Mouse (Mus musculus) embryo, embryonic 9.5 days (tissue): ENCODE data around the gene Cyp2c65.
"Not testable (repeated sequence)": the region's sequence is repeated elsewhere in the genome, so short reads cannot be mapped to it uniquely, and the experiment has no call there.

Experiments used
- DNase-seq: peaks from one replicate; pipeline ENCODE4 v3.0.0-alpha.2; 2017; ENCODE audit errors: extremely low spot score

The Cyp2c65 gene

DNA sequence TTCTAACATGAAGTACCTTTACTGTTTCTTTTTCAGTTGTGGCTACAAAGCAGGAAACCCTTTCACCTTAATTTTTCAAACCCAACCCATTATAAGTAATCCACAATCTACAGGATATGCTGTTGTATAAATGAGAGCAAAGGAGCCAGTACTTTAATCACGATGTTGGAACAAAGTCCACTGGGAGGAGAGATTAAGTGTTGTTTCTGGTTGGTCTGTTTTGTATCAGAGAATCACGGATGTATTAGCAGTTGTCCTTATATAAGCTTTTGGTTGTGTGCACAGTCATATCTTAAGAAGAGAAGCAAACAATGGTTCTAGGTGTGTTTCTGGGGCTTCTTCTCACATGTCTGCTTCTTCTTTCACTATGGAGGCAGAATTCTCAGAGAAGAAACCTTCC lies at the start of gene Cyp2c65:
Cyp2c65 (plus strand) TSS at position 297 of the 400 bp plus-strand sequence.
- no peak for DNase-seq

DNA sequence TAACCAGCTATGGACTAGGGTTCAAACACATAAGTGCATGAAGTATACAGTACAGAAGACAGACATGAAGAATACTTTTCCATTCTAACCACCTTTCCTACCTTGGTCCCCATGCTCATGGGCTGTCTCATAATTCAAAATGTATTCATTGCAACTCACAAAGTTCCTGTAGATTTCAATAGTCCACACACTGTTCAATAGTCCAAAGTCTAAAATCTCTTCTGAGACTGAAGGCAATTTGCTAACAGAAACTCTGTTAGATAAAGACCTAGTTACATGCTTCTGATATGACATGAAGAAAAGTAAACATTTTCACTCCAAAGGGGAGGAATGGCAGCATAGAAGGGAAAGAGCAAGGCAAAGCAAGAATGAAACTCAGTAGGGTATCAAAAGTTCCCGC lies 2.9 kb upstream of the Cyp2c65 start:
- DNase-seq = no peak

DNA sequence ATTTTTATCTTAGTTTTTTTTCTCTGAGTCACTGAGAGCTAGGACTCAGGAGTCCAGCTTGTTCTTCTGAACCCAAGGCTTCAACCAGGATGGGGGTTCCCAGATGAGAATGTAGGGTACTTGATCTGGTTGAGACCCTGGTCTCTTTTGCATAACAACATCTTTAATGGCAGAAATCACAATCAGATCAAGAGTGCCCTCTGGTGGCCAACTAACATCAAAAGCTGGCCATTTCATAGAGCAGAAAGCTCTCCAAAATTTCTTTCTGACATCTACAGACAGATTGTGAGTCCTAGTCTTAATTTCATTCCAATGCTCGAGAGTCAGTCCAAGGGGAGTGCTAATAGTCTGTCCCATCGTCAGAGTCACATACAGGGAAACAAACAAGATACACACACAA lies 38.0 kb downstream of the Cyp2c65 start:
- DNase-seq = not testable (repeated sequence)

DNA sequence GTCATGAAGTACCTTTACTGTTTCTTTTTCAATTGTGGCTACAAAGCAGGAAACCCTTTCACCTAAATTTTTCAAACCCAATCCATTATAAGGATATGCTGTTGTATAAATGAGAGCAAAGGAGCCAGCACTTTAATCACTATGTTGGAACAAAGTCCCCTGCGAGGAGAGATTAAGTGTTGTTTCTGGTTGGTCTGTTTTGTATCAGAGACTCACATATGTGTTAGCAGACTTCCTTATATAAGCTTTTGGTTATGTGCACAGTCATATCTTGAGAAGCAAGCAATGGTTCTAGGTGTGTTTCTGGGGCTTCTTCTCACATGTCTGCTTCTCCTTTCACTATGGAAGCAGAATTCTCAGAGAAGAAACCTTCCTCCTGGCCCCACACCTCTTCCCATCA lies 52.8 kb downstream of the Cyp2c65 start, which contains the start of gene Cyp2c66:
Cyp2c66 (plus strand) TSS at position 255 of the 400 bp plus-strand sequence.
- no peak for DNase-seq
